Mouse (Mus musculus) kidney, postnatal 25 days (tissue): Measurements from ENCODE around the gene Dot1l.

Source experiments
- DNase-seq, 2 experiments: peaks; one replicate each; pipeline ENCODE4 v3.0.0; 2021; ENCODE audit warnings: mixed read lengths in 2 of 2

Dot1l gene

DNA sequence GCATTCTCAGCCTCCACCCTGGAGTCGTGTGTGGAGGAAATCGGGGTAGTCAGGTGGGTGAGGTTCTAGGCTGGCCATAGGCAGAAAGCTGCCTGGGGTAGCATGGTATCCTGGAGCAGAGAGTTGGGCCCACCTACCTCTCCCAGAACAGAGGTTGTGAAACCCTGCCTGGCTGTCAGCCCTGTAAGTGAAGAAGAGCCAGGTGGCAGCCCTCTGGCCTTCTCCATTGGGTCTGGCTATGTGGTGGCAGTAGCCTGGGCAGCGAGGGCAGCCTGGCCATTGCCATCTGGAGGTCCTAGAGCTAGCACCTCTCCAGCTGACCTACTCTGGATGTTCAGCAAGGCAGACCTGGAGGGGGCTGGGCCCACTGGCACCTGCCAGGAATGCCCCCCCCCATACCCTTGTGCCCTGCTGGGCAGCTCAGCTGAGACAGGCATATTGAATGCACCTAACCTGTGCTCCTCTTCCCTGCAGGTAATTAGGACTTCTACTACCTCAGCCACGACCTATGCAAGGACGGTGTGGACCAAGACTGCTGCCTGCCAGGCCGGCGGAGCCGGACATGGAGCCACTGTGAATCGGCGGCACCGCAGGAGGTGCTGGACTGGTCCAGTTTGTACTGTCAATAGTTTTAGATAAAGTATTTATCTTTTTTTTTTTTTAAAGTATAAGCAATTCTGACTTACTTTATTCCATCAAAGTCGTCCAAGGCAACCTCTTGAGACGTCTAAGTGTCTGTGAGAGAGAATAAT, 38.2 kb downstream of the Dot1l start:
- DNase-seq, result no peak

- DNase-seq, result peak in 1 of 2 experiments; percentile 47
Measured at GRCm38 (mm10) chr10:80793803-80794202, 38.8 kb downstream of the Dot1l start.

DNA sequence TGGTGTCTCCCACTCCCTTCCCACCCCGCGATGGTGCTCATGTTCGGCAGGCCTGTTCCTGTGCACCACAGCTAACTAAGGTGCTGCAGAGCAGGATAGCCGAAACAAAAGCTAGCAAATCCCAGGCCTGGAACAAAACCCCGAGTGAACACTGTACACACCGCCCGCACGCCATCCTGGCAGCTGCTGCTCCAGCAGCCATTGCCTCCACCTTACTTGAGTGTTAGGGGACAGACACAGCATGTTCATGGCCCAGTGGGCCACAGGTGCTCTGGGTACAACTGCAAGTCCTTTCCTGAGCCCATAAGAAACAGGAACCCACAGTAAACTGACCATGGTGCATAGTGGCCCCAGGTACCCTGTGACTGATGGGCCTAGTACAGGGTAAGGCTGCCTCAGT, 39.7 kb downstream of the Dot1l start:
- DNase-seq, result no peak

- no peak for DNase-seq
Measured at GRCm38 (mm10) chr10:80796307-80796848, 41.4 kb downstream of the Dot1l start.

GRCm38 (mm10) chr10:80797186-80798149, 42.5 kb downstream of the Dot1l start:
- peak; percentile 73 to 91 for DNase-seq

- DNase-seq, result peak; percentile 96 to 98
Measured at GRCm38 (mm10) chr10:80798150-80799006, 43.4 kb downstream of the Dot1l start, which contains the start of the genes Sf3a2 and Plekhj1. Gene Sf3a2 (plus strand): TSS chr10:80798198. Gene Plekhj1 (minus strand): TSS chr10:80798626.

- DNase-seq, result no peak
Measured at GRCm38 (mm10) chr10:80799070-80799566, 44.1 kb downstream of the Dot1l start.

DNA sequence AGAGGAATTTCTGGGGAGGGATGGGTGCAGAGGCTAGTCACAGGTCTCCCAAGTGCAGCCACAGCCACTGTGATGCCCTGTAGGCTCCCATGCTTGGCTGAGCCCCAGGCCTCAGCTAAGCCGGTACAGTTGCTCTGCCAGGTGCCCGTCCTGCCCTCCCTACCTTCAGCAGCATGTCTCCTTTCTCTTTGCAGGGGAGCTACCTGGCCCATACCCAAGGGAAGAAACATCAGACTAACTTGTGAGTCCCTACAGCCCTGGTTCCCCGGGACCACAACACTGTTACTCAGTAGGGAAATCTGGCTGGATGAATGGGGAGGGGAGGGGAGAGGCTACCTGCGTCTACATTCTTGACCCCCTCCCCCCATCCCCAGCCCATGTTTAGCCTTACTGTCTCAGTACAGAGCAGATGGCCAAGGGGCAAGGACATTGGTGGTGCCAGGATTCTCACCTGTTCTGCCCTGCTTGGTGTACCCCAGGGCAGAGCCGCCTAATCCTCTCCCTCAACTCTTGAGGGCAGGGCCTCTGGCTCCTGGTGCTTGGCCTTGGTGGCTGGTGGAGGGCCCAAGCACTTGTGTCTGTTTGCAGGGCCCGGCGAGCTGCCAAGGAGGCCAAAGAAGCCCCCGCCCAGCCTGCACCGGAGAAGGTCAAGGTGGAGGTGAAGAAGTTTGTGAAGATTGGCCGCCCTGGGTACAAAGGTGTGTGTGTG, 47.4 kb downstream of the Dot1l start:
- no peak for DNase-seq

DNA sequence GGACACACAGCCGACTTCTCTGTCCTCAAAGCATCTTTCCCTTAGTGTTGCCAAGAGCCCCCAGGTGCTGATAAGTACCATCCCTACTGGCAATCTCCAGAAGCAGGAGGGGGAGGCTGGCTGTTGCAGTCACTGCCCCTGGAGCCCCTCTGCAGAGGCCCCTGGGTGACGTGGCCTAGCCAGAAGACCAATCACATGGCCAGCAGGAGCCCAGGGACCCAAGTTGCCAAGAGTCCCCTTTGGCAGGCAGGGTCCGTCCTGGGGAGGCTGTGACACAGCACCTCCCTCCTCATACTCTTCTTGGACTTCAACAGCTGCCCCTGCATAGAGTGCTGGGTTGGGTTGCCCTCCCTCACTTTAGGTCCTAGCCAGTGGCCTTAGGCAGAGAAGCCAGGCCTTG, 48.0 kb downstream of the Dot1l start:
- no peak for DNase-seq

DNA sequence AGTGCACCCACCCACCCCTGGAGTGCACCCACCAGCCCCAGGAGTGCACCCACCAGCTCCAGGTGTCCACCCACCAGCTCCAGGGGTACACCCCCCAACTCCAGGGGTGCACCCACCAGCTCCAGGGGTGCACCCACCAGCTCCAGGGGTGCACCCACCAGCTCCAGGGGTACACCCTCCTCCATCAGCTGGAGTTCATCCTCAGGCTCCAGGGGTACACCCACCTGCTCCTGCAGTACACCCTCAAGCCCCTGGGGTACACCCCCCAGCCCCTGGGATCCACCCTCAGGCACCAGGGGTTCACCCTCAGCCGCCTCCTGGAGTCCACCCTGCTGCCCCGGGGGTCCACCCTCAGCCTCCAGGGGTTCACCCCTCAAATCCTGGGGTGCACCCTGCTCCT, 49.3 kb downstream of the Dot1l start:
- no peak for DNase-seq

GRCm38 (mm10) chr10:80804916-80805315, 49.9 kb downstream of the Dot1l start, which contains the start of gene Amh:
Gene Amh (plus strand): TSS chr10:80805243.
- no peak for DNase-seq

DNA sequence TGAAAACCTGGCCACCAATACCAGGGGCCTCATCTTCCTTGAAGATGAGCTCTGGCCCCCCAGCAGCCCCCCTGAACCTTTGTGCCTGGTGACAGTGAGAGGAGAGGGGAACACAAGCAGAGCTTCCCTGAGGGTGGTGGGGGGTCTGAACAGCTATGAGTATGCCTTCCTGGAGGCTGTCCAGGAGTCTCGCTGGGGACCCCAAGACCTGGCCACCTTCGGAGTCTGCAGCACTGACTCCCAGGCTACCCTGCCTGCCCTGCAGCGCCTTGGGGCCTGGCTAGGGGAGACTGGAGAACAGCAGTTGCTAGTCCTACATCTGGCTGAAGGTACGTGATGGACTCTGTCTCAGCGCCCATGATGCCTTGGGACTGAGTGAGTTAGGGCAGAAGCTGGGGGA, 50.3 kb downstream of the Dot1l start:
- no peak for DNase-seq

DNA sequence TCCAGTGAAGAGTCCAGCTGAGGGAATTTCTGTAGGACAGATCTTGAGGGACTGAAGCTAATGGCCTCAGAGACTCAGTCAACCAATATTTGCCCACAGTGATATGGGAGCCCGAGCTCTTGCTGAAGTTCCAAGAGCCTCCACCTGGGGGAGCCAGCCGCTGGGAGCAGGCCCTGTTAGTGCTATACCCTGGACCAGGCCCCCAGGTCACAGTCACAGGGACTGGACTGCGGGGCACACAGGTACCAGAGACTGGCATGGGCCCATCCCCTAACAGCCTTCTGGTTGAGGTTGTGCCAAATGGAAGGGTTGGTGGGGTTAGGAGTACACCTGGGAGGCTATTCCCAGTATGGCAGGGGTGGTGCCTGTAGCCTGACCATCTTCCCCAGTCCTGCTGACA, 50.9 kb downstream of the Dot1l start:
- peak; percentile 75 to 82 for DNase-seq

DNA sequence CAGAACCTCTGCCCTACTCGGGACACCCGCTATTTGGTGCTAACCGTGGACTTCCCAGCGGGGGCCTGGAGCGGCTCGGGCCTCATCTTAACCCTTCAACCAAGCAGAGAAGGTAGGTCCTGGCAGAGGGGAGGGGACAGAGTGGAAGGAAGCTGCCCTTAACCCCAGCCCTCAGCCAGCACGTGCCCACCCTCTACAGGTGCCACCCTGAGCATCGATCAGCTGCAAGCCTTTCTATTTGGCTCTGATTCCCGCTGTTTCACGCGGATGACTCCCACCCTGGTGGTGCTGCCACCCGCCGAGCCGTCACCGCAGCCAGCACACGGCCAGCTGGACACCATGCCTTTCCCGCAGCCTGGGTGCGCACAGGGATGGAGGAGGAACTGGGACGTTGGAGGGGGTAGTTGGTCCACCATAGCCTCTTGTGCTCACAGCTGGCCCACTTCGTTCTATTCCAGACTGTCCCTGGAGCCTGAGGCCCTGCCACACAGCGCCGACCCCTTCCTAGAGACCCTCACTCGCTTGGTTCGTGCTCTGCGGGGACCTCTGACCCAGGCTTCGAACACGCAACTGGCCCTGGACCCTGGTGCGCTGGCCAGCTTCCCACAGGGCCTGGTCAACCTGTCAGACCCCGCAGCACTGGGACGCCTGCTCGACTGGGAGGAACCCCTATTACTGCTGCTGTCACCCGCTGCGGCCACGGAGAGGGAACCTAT, 51.5 kb downstream of the Dot1l start:
- no peak for DNase-seq

DNA sequence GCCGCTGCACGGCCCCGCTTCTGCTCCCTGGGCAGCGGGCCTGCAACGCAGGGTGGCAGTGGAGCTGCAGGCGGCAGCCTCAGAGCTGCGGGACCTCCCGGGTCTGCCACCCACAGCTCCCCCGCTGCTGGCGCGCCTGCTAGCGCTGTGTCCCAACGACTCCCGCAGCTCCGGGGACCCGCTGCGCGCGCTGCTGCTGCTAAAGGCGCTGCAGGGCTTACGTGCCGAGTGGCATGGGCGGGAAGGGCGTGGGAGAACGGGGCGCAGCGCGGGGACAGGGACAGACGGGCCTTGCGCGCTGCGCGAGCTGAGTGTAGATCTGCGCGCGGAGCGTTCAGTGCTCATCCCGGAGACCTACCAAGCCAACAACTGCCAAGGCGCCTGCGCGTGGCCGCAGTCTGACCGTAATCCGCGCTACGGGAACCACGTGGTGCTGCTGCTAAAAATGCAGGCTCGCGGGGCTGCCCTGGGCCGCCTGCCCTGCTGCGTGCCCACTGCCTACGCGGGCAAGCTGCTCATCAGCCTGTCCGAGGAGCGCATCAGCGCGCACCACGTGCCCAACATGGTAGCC, 52.1 kb downstream of the Dot1l start:
- peak; percentile 77 to 87 for DNase-seq

DNA sequence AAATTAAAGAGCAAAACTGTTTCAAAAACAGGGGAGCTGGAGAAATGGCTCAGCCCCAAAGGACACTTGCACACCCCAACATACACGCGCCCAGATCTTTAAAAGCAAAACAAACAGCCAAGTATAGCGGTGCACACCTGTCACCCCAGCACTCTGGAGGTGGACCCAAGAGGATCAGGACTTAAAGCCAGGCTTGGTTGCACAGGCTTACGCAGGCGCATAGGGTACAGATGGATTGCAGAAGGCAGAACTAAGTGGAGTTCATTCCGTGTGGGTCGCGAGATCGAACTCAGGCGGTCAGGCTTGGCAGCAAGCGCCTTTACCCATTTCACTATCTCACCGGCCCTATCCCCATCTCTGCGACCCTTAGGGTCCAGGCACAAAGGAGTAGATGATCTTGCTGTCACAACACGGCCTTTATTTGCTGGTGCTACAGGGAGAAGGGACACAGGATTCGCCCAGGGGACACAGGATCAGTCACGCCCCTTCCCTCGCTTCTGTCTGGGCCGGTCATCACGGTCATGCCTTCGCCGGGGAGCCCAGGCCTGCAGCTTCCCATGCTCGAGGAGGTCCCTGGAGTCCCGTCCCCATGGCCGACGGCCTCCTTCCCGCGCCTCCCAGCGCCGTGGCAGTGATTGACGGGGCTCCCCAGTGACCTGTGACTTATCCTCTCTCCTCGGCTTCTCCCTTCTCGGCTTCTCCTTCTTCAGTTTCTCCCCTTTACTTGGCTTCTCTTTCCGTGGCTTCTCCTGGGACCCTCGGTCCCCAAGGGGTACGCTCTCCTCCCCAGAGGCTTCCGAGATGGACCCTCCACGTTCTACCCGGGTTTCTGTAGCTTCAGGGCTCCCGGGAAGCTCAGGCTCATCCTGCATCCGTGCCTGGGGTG, 53.3 kb downstream of the Dot1l start:
- DNase-seq, result no peak

DNA sequence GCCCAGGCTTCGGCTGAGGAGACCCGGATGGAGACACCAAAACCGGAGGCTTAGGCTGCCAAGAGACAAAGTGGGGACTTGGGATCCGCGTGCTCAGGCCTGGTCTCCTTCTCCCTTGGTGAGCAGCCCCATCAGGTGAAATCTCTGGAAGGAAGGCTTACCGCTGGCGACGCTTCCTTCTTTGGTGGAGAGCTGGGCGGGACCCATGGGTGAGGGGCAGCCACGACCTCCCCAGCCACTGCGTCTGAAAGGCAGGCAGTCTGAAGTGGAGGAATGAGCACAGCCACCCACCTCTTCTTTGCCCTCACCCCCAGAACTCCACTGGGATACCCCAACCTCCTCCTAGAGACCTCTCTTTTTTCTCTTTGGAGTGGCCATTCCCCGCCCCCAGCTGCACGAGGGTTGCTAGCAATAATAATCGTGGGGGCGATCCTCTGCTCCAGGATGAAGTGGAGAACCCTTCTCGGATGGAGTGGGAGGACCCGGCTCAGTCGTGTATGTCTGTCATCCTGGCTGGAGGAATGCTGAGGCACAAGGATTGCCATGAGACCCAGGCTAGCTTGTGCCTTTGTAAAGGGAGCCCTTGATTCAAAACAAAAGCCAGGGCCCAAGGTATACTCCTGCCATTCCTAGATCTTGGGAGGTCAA, 54.1 kb downstream of the Dot1l start:
- no peak for DNase-seq

DNA sequence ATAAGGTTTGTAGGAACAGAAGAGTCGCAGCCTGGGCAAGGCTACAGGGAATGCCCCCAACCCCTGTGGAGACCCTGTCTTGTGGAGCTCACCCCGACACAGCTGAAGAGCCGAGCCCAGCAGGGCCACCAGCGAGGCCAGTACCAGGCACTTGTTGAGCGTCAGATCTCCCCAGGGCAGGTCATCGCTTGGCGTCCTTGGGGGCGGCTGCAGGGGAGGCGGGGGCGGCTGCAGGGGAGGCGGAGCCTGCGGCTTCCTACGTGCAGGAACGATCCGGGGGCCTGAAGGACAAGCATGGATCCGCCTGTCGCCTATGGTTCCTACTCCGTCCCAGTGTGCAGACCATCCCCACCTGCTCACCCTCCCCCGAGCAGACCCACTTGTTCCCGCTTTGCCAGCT, 55.1 kb downstream of the Dot1l start:
- no peak for DNase-seq
